Mouse (Mus musculus) thymus, postnatal 10 days (tissue): ENCODE results near the gene Sbno2.

Source experiments
- DNase-seq, 2 experiments: peaks; one replicate each; pipeline ENCODE4 v3.0.0; 2021; ENCODE audit warnings: low spot score in 2 of 2

Gene Sbno2

DNA sequence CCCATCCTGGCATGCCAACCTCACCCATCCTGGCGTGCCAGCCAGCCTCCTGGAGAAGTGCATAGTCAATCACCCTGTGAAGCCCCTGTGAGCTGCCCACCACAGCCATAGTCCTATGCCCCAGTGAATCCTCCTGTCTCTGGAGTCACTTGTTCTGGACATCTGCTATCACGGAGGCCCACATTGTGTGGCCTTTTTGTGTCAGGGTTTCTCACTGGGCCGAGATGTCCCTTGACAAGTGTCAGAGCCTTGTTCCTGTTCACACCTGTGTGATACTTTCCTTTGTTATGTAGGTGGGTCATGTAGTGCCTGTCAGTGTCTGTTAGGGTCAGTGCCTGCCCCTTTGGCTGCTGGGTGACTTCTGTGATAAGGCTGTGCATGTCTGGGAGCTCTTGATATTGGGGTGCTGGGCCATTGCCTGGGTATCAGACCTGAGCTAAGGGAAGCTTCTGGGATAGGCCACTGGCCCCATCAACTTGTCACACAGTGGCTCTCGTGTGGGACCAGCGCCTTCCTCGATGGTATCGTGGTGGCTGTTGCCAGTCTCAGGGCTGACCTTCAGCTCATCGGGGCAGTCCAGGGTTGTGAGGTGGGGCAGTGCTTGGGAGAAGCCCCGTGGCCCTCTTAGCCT, 18.7 kb upstream of the Sbno2 start:
- no peak for DNase-seq

DNA sequence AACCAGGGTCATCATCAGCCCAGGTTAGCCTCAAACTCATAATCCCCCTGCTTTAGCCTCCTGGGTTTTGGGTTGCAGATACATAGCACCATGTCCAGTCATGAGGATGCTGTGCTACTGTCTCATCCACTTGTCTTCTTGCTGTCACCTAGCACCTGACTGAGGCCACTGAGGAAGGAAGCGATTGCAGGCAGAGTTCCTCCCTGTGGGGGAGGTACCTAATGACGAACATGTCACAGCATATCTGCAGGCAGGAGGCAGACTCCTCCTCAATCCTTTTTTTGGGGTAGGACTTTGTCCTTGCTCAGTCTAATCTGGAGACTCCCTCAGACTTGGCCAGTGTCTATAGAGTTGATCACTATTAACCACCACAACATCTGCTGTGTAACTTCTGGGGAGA, 16.3 kb upstream of the Sbno2 start:
- no peak for DNase-seq

DNA sequence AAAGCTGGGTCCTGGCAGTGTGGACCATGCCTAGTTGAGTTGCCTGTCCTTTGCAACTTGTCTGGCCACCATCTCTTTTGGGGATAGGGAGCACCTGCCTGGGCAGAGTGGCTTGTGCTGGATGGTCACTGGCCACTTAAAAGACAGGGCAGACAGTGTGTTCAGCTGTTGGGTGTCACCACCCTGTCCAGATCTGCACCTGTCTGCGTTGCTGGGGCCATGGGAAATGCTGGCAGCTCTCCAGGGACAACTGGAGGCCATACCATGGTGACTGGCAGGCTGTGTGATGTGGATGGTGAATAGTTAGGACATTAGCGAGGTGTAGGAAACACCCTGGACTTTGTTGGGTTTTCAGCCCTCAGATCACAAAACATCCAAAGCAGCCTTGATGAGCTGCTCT, 14.8 kb upstream of the Sbno2 start:
- DNase-seq: no peak

DNA sequence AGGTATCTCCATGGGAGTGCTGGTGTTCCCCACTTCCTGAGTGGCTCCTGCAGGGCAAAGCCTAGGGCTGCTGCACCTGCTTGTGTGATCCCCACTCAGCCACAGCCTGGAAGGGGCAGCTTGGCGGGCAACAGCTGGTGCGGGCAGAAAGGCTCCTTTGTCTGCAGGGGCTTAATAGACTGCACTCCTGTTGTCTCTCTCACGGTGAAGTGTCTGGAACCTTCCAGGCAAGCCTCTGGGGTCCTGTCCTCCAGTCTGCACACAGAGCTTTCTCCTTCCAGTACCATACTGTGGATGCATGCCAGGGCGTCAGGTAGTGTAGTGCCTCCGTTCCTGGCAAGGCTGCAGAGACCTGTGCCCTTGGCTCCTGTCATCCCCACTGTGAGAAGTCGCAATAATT, 13.2 kb upstream of the Sbno2 start:
- DNase-seq: no peak

DNA sequence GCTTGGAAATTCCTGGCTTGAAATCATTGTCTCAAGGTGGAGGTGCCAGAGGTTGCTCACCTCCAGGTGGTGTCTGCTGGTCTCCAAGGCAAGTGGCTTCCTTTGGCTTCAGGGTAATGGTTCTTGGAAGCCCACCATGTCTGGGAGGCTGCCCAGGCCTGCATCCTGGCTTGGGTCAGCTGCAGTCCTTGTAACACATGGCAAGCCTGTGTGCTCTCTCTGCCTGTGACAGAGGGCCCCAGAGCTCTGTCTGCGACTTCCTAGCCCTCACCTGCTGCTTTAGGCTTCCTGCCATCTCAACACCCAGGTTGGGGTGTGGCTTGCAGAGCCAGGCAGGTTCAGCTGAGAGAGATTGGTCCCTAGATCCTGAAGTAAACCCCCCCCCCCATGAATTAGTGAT, 12.4 kb upstream of the Sbno2 start:
- no peak for DNase-seq

DNA sequence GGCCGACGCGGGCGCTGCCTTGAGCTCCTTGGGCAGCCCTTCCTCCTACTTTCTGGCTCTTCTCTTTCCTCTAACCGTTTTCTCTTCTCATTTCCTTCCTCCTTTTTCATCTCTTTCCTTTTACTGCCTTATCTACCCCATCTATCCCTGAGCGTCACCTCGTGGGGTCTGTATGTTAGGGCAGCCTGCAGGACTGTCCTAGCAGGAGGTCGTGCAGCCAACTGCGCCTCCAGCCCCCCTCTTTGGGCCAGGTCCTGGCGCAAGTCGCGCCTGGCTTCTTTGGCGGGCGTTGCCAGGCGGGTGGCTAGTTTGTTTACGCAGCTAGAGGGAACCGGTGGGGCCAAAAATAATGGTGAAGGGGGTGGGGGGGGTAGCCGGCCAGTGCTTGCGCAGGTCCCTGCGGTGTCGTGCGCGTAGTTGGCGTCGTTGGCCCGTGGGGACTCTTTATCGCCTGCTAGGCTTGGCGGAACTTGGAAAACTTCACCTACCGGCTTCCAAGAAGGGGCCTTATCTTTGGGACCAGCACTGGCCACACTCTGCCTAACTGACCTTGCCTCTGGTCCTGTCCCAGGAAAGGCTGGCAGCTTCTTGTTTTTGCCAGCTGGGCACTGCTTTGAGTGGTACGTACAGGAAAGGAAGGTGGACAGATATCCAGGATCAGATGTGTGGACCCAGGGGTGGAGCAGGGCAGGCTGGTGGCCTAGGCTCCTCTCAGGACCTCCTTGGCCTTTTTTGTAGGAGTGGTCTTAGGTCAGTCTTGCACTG, 11.7 kb upstream of the Sbno2 start:
- DNase-seq: no peak

DNA sequence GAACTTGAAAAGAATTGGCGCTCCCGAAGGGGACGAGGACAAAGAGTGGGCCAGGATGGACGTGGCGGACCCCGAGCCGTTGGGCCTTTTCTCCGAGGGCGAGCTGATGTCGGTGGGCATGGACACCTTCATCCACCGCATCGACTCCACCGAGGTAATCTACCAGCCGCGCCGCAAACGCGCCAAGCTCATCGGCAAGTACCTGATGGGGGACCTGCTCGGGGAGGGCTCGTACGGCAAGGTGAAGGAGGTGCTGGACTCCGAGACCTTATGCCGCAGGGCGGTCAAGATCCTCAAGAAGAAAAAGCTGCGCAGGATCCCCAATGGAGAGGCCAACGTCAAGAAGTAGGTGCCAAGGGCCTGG, 11.2 kb upstream of the Sbno2 start:
- no peak for DNase-seq

DNA sequence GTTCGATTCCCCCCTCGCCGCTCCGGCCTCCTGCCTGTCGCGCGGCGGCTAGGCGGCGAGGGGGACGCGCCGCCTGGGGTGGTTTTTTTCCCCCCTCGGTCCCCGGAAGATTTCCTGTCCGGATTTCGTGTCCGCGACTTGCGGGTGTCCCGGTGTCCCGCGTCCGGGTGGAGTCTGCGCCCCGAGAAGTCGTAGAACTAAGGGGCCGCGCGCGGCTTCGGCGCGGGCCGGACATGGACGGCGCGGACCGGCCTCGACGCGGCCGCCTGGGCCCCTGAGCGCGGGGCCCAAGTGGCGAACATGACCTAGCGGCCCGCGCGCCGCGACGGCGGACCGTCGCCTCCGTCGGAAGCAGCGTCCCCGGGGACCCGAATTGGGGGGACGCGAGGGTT, 10.6 kb upstream of the Sbno2 start:
- DNase-seq: no peak

DNA sequence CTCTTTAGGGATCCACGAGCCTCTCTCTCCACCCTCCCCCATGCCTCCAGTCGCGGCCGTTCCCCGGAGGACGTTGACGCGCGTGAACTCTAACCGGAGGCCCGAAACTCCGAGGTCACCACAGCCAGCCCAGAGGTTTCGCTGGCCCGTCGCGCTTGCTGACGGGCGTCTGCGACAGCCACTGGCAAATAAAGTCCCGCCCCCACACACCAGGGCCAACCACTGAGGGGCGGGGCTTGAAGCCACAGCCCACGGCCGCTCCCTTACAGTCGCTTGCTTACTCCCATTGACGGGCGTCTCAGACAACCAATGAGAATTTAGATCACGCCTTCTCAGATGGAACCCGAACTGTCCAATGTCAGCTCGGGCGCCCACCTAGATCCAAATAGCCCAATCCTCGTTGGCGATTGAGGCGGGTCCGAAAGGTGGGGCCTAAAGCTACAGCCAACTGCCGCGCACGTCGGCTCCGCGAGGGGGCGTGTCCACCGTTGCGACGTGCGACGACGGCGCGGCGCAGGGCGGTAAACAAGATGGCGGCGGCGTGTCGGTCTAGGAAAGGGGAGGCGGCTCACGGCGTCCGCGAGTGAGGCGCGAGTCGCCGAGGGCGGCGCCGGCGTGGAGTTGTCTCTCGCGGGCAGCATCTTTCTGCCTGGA, 10.0 kb upstream of the Sbno2 start, which contains the start of gene Stk11:
Gene Stk11 (plus strand): TSS at position 514 of the 654 bp plus-strand sequence.
- DNase-seq: peak; percentile 98 to 100

DNA sequence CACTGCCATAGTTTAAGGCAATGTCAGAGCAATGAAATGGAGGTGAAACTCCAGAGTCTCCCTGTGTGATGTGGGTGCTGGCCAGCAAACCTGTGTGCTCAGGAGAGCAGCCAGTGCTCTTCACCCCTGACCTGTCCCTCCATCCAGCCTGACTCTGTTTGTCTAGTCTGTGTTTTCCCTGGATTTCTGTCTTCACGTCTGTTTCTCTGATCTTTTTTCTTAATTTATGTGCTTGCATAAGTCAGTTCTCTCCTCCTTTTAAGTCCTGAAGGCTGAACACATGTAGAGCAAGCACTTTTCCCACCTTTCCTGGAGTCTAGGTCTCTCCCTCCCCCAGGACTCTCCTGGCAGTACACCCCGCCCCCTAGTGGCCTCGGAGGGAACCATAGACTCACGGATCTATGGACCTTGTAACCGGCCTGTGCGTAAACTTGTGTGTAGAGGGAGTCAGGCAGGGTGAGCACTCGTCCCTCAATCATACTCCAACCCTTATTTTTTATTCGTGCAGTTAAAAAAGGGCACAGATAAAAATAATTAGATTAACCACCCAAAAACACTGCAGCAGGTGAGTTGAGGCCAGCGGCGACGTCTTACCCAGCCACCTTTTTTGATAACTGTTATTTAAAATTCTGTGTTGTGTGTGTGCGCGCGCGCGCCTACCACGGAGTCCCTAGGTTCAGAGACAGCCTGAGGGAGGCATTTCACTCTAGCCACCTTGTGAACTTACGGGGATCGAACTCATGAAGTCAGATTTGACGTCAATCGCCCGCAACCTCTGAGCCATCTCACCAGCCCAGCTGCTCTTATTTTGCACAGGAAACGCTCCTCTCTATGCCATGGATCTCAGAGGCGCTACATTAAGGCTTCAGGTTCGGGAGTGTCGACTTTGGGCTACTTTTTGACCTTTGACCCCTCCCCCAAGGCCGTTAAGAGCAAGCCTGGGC, 9.2 kb upstream of the Sbno2 start:
- DNase-seq: peak; percentile 87 to 94

DNA sequence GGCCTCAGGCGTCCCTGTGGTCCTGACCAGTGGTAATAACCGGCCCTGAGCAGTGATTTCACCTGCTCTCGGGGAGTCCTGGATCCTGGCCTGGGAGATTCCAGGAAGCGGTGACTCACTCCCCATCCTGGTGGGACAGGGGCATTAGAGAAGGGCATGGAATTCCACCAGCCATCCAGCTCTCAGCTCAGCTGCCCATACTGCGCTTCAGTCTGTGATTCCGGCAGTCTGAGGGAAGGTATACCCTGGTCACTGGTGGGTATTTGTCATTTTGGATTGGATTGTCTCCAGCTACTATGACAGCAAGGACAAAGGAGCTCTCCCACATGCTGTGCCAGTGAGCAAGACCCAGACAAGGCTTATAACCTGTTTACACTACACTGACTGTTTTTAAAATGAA, 2.3 kb upstream of the Sbno2 start:
- no peak for DNase-seq

DNA sequence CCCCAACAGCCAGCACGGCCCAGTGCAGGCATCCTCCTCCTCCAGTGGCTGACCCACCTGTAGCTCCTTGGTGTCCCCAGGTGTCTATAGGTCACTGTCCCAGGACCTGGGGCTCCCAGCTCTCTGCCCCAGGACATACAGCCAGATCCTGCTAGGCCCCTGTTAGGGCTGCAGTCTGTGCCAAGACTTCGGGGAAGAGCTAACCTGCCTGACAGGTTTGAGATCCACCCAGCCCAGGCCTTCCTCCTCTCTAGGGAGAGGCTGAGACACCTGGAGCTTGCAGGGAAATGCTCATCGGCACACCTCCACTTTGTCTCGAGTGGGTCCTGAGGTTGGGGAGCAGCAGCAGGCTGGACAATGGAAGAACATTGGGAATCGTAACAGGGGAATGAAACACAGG, 555 bp upstream of the Sbno2 start:
- DNase-seq: no peak

DNA sequence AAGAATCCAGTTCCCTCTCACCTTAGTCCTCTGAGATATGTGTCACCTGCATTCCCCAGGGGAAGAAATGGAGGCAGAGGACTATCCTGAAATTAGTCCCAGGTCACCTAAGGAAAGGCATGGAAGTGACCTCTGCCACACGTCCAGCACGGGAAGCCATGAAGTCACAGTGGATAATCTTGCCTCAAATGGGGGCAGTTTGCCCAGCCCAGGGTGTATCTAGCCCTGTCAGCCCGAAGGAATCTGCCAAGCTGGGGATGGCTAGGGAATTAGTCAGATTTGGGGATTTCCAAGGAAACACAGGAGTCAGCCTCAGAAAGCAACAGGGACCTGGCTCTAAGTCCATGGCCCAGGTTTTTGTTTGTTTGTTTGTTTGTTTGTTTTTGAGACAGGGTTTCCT, 1.2 kb downstream of the Sbno2 start:
- DNase-seq: no peak

DNA sequence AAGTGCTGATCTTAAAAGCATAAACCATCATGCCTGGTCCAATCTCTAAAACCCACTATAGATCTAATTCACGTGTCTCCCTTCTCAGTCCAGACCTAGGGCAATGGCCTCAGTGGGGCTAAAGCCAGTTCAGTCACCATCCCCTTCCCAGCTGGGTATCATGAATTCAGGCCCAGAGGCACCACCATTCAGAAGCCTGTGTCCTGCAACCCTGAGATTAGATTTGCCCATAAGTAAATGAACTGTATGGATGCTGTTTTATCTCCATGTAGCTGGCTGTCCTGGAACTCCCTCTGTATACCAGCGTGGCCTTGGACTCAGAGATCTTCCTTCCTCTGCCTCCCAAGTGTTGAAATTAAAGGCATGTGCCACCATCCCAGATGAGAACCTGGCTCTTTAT, 2.3 kb downstream of the Sbno2 start:
- no peak for DNase-seq

DNA sequence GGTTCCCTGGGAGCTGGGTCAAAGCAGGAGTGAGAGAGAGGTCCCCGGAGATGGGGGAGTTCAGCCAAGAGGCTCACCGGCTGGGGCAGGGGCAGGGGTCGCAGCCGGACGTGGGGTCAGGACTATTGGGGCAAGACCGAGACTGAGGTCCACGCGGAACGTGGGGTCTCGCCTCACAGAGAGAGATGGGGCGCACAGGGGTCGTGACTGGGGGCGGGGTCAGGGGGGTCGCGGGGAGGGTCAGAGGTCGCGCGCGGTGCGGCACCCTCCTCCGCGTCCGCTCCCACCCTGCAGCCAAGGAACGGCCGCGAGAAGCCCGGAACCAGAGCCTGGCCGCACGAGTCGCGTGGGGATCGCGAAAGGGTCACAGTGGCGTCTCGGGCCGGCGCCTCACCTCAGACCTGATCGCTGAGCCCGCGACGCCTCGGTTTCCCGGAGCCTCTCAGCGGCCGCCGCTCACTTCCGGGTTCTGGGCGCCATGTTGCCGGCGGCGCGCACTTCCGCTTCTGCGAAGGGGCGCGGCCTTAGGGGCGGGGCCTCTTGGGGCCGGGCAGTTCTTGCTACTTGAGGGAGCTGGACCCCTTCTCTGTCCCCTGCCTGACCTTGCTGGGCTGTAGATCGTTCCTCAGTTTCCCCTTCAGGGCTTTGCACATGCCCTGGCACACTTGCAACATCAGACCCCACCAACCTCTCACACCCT, 3.0 kb downstream of the Sbno2 start:
- peak; percentile 79 to 90 for DNase-seq

DNA sequence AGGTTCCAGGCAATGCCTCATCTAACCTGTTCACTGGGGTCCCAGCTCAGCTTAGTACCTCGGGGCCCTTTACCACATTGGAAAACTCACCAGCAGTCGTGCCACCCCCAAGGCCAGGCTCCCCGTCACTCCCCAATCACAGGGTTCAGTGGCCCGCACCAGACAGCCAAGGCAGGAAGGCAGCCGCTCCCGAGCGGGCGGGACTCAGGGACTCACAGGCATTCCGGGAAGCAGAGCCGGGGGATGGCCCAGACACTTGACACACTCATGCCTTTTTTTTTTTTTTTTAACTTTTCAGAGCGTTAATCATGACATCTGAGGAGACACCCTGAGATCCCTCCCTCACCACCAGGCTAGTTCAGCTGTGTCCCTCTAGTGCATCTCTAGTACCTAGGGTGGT, 4.4 kb downstream of the Sbno2 start:
- no peak for DNase-seq

DNA sequence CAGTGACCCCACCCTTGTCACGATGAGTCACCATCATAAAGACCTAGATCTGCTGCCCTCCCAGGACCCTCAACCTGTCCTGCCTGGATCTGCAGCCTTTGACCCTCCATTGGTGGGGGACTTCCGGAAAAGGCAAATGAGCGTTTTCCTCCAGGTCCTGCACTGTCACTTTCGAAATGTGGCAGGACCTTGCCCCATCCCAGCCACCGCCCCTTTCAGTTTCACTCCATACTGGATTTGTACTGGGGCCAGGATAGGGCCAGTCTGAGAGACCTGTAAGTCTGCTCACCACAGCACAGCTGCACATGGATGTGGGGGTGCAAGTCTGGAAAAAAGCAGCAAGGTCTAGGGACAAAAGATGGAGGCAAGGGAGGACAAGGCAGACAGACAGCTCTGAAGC, 6.7 kb downstream of the Sbno2 start:
- DNase-seq: no peak

DNA sequence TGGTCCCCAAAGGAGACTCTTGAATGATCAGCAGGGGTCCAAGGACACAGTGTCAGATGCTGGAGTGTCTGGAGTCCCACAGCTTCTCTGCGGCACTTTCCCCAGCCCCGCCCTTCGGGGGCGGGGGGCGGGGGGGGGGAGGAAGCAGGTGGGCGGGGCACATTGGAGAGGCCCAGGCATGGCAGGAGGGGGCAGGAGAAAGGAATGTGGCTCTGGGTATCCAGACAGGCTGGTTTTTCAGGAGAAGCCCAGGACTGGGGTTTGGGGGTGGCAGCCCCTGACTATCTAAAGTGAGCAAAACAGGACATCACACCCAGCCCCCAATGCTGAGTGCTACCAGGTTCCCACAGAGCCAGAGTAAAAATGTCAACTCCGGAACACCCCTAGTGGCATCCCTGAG, 8.1 kb downstream of the Sbno2 start:
- no peak for DNase-seq

DNA sequence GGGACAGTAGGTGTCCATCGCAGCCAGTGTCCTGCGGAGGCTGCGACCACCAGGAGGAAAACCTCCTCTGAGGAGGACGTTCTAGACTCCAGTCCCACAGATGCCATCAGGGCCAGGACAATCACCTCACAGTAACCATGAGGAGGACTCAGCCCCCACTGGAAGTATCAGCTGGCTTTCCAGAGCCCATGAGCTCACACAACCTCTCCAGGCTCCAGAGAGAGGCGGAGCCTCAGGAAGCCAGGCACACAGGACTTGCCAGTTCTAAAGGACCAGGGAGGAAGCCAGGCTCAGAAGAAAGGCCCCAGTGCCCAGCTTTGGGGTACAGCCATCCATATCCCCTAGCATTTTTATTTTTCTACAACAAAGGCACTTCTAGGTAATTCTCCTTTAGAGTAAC, 9.8 kb downstream of the Sbno2 start:
- no peak for DNase-seq

DNA sequence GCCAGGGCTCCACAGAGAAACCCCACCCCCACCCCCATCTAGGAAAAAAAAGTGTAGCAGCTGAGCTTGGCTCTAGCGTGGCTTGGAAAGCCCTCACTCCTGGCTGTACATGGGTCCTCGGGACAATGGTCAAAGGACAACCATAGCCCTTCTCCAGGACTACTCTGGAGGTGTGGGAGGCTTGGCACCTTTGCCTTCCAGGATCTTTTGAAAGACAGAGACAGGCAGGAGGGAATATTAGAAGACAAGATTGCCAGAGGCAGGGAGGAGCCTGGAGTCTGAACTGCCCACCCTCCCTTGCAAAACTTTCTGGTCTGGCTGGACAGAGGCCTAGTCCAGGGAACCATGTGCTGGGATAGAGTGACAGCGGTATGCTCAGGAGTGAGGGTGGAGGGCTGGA, 10.7 kb downstream of the Sbno2 start:
- DNase-seq: no peak

DNA sequence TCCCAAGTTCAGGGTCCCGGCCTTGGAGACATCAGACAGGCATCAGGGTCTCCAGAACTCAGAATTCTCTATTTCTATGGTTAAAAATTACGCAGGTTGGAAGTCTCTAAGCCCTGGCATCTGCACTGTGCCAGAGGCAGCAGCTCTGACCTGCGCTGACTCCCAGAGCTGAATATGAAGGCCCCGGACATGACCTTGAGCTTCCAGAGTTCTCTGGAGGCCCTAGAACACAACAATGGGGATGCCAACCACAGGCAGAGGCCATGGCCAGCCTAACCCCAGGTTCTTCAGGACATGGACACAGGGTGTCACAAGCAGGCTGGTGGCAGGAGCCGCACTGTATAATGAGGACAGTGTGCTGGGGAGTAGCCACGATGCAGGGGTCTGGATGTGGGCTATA, 11.3 kb downstream of the Sbno2 start:
- no peak for DNase-seq

DNA sequence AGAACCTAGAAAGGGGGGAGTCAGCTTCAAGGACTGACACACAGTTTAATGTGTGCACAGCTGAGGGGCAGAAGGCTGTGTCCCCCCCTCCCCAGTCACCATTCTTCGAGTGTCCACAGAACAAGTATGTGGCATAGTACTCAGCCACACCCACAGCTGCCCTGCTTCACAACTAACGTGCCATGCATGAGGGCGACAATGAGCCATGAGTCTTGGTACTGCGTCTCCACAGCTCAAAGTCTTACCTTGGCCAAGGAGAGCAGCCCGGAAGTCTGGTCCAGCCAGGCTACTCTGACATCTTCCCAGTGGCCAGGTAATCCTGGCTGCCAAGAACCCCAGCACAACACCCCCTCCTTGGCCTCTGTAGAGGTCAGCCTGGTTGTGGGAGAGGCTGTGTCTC, 12.7 kb downstream of the Sbno2 start:
- no peak for DNase-seq
